Mouse (Mus musculus): ENCODE measurements around the gene Tefm.

Tefm gene

GRCm38 (mm10) chr11:80089817-80090214 lies 52.2 kb downstream of the Tefm start:
- DNase-seq, result no peak

- DNase-seq, result peak; percentile 87
Observed at GRCm38 (mm10) chr11:80088917-80089816, 52.8 kb downstream of the Tefm start, which contains the start of gene Atad5. TSS of gene Atad5 (plus strand) at chr11:80089400.

- peak; percentile 84 for DNase-seq
Observed at GRCm38 (mm10) chr11:80086844-80087243, 55.1 kb downstream of the Tefm start.

Measured in cerebellum, adult 8-10 months (tissue).